Mouse (Mus musculus) layer of hippocampus, postnatal 14 days (tissue): Measurements from ENCODE around the gene Hist1h1e. TPM values are rescaled to one million over a fixed set of nuclear protein-coding genes. Genes with fewer than 3 reads are reported as not detected.
"Not testable (repeated sequence)": the region's sequence is repeated elsewhere in the genome, so short reads cannot be mapped to it uniquely, and the experiment has no call there.

Source experiments
- DNase-seq, 2 experiments: peaks; one replicate each; pipeline ENCODE4 v3.0.0; 2021 to 2022; ENCODE audit warnings: low spot score in 2 of 2, mixed read lengths in 1 of 2
- microRNA-seq, 2 experiments: library from miRNA; unstranded; fragments of <30 nt; microRNA quantifications; one replicate each; pipeline ENCODE4 v1.2.0; 2021
- total RNA-seq, 2 experiments: library from RNA; stranded (reverse); gene quantifications; 2 replicates each; pipeline ENCODE4 v1.2.3; 2021

Gene Hist1h1e
- total RNA-seq, 2 experiments from 2014 or later: 63.5 to 74.1 TPM

- DNase-seq: peak; percentile 88 to 98
Observed at GRCm38 (mm10) chr13:23573898-23574524, 48.3 kb downstream of the Hist1h1e start, which contains the start of the genes Hist1h2bf and Hist1h2ad. Gene Hist1h2bf (minus strand): TSS chr13:23574196. Gene Hist1h2ad (plus strand): TSS chr13:23574381.

- DNase-seq: not testable (repeated sequence)
Observed at GRCm38 (mm10) chr13:23573034-23573897, 49.1 kb downstream of the Hist1h1e start.

GRCm38 (mm10) chr13:23572218-23573033, 49.9 kb downstream of the Hist1h1e start:
- no peak for DNase-seq

- DNase-seq: not testable (repeated sequence)
Observed at GRCm38 (mm10) chr13:23571504-23572217, 50.7 kb downstream of the Hist1h1e start.

- peak; percentile 74 to 95 for DNase-seq
Observed at GRCm38 (mm10) chr13:23571022-23571503, 51.3 kb downstream of the Hist1h1e start, which contains the start of the genes Hist1h2ae and Hist1h2bg. Gene Hist1h2ae (minus strand): TSS chr13:23571220. Gene Hist1h2bg (plus strand): TSS chr13:23571396.

Small RNAs within 50 kb of the gene (microRNA-seq; reads per million reads assigned to microRNA genes)
- 0 reads per million in 2 experiments for gene Gm44359
- gene Gm44394: 0 reads per million in 2 experiments

Other genes with a start within 250 kb of the Hist1h1e start
- gene Abt1, start 198.7 kb downstream of the Hist1h1e start, total RNA-seq: 1 to 10 TPM; 7.0 TPM
- not detected for gene Btn1a1, start 156.7 kb downstream of the Hist1h1e start, total RNA-seq
- gene Btn2a2, start 133.7 kb downstream of the Hist1h1e start, total RNA-seq: 1 to 10 TPM in 1 of 2 experiments, under 1 TPM in 1; 0.58 to 1.0 TPM
- 100 to 1,000 TPM; 253 to 315 TPM for gene Hist1h4h, start 91.5 kb downstream of the Hist1h1e start, total RNA-seq
- gene Hist1h2af, start 88.7 kb downstream of the Hist1h1e start, total RNA-seq: 10 to 100 TPM; 23.4 to 33.5 TPM
- gene Hist1h3g, start 87.1 kb downstream of the Hist1h1e start, total RNA-seq: 10 to 100 TPM in 1 of 2 experiments, 1 to 10 TPM in 1; 3.7 to 12.5 TPM
- gene Hist1h2bh, start 79.2 kb downstream of the Hist1h1e start, total RNA-seq: 1 to 10 TPM; 1.2 to 1.9 TPM
- gene Hist1h3f, start 78.5 kb downstream of the Hist1h1e start, total RNA-seq: 10 to 100 TPM; 19.7 to 24.2 TPM
- gene Hist1h4f, start 70.9 kb downstream of the Hist1h1e start, total RNA-seq: 100 to 1,000 TPM; 122 to 142 TPM
- 1 to 10 TPM; 4.6 to 4.8 TPM for gene Hist1h1d, start 69.3 kb downstream of the Hist1h1e start, total RNA-seq
- gene Hist1h3e, start 60.2 kb downstream of the Hist1h1e start, total RNA-seq: 10 to 100 TPM; 60.0 to 69.0 TPM
- 10 to 100 TPM; 10.3 TPM for gene Hist1h2ae, start 51.3 kb downstream of the Hist1h1e start, total RNA-seq
- gene Hist1h2bg, start 51.2 kb downstream of the Hist1h1e start, total RNA-seq: 10 to 100 TPM; 93.3 to 96.2 TPM
- 10 to 100 TPM; 32.6 to 42.1 TPM for gene Hist1h2bf, start 48.4 kb downstream of the Hist1h1e start, total RNA-seq
- 1 to 10 TPM; 1.1 to 9.9 TPM for gene Hist1h2ad, start 48.2 kb downstream of the Hist1h1e start, total RNA-seq
- 10 to 100 TPM; 11.1 to 12.1 TPM for gene Hist1h3d, start 46.8 kb downstream of the Hist1h1e start, total RNA-seq
- gene Hist1h4d, start 41.0 kb downstream of the Hist1h1e start, total RNA-seq: 100 to 1,000 TPM; 128 to 149 TPM
- gene Hist1h2be, start 1.4 kb downstream of the Hist1h1e start, total RNA-seq: 1 to 10 TPM; 6.8 to 8.7 TPM
- 1 to 10 TPM; 2.9 TPM for gene Hist1h2ac, start 61.4 kb upstream of the Hist1h1e start, total RNA-seq
- 10 to 100 TPM; 37.1 to 42.7 TPM for gene Hist1h2bc, start 61.6 kb upstream of the Hist1h1e start, total RNA-seq
- not detected for gene Hist1h1t, start 73.3 kb upstream of the Hist1h1e start, total RNA-seq
- gene Hist1h4c, start 75.9 kb upstream of the Hist1h1e start, total RNA-seq: 100 to 1,000 TPM in 1 of 2 experiments, 10 to 100 TPM in 1; 94.6 to 106 TPM
- gene Hfe, start 88.3 kb upstream of the Hist1h1e start, total RNA-seq: 1 to 10 TPM; 3.4 to 5.4 TPM
- 10 to 100 TPM; 64.6 to 74.5 TPM for gene Hist1h1c, start 116.2 kb upstream of the Hist1h1e start, total RNA-seq
- 10 to 100 TPM; 11.9 to 12.2 TPM for gene Hist1h3c, start 123.0 kb upstream of the Hist1h1e start, total RNA-seq
- gene Hist1h2bb, start 124.2 kb upstream of the Hist1h1e start, total RNA-seq: 10 to 100 TPM; 19.6 to 29.4 TPM
- gene Hist1h2ab, start 128.6 kb upstream of the Hist1h1e start, total RNA-seq: 10 to 100 TPM; 27.5 to 46.6 TPM
- gene Hist1h3b, start 129.7 kb upstream of the Hist1h1e start, total RNA-seq: 10 to 100 TPM; 26.7 to 45.4 TPM
- 10 to 100 TPM; 57.3 to 79.4 TPM for gene Hist1h4b, start 134.5 kb upstream of the Hist1h1e start, total RNA-seq
- 10 to 100 TPM; 51.4 to 65.1 TPM for gene Hist1h4a, start 138.7 kb upstream of the Hist1h1e start, total RNA-seq
- gene Hist1h3a, start 139.8 kb upstream of the Hist1h1e start, total RNA-seq: 10 to 100 TPM; 29.8 to 47.4 TPM
- 10 to 100 TPM; 22.8 to 32.9 TPM for gene Hist1h1a, start 141.1 kb upstream of the Hist1h1e start, total RNA-seq
- gene Trim38, start 147.4 kb upstream of the Hist1h1e start, total RNA-seq: not detected
- under 1 TPM; 0.10 to 0.18 TPM for gene Slc17a2, start 184.4 kb upstream of the Hist1h1e start, total RNA-seq
- gene Slc17a3, start 216.9 kb upstream of the Hist1h1e start, total RNA-seq: not detected
- gene Slc17a1, start 245.2 kb upstream of the Hist1h1e start, total RNA-seq: not detected